Mouse (Mus musculus) embryonic fibroblast, embryonic 13.5 days (primary cell): ENCODE measurements around the gene Sarnp.

ENCODE experiments used
- CTCF ChIP-seq: IDR thresholded peaks from 2 replicates; pipeline ENCODE4 v1.5.1; 2011; ENCODE audit warnings: mild to moderate bottlenecking, control low read depth, low read length, moderate library complexity, borderline replicate concordance; ENCODE audit not compliant: insufficient read depth
- POLR2A ChIP-seq: IDR thresholded peaks from 2 replicates; pipeline ENCODE4 v1.6.1; 2011; ENCODE audit warnings: low read depth, mild to moderate bottlenecking, control low read depth, low read length, moderate library complexity

GRCm38 (mm10) chr10:128878291-128878690 lies 61.2 kb downstream of the Sarnp start:
- TF ChIP-seq CTCF (no peak), POLR2A (no peak)
